Mouse (Mus musculus): ENCODE results near the gene Dab2ip. TPM values are rescaled to one million over a fixed set of nuclear protein-coding genes. Genes with fewer than 3 reads are reported as not detected.
A peak's percentile ranks its signal among the peaks of the same experiment; 100 is the strongest.

Dab2ip gene
- total RNA-seq (2021), result 100 to 1,000 TPM; 143 to 154 TPM

- intact Hi-C loops (cut with DNase I), result loop anchor here (1.0 to 5.0 kb wide), 5 partner anchors 53 to 369 kb away; no protein-coding TSS in a partner anchor
- DNase-seq (ENCODE audit: low spot score in 2 of 2), result peak; percentile 72 to 95
Measured at GRCm38 (mm10) chr2:35557911-35558825, at the start of gene Dab2ip. TSS of gene Dab2ip (plus strand) at chr2:35558266.

GRCm38 (mm10) chr2:35508597-35509342 lies 49.3 kb upstream of the Dab2ip start:
- intact Hi-C loops (cut with DNase I), result loop anchor here (5.0 to 10.0 kb wide), 4 partner anchors 111 to 304 kb away; partner anchors contain the start of genes 4930402F06Rik and Rab14
- DNase-seq (ENCODE audit: low spot score in 2 of 2), result peak; percentile 73 to 92

GRCm38 (mm10) chr2:35509343-35509667 lies 48.8 kb upstream of the Dab2ip start:
- DNase-seq (ENCODE audit: low spot score in 2 of 2), result no peak
- intact Hi-C loops (cut with DNase I), result loop anchor here (5.0 to 10.0 kb wide), 4 partner anchors 112 to 305 kb away; partner anchors contain the start of genes 4930402F06Rik and Rab14

- no peak for DNase-seq (ENCODE audit: low spot score in 2 of 2)
- intact Hi-C loops (cut with DNase I), result loop anchor here (5.0 to 10.0 kb wide), 4 partner anchors 113 to 305 kb away; partner anchors contain the start of genes 4930402F06Rik and Rab14
Measured at GRCm38 (mm10) chr2:35509888-35510287, 48.2 kb upstream of the Dab2ip start.

GRCm38 (mm10) chr2:35510920-35511319 lies 47.1 kb upstream of the Dab2ip start:
- intact Hi-C loops (cut with DNase I), result no loop called here
- no peak for DNase-seq (ENCODE audit: low spot score in 2 of 2)

- intact Hi-C loops (cut with DNase I), result no loop called here
- DNase-seq (ENCODE audit: low spot score in 2 of 2), result no peak
Measured at GRCm38 (mm10) chr2:35512226-35512625, 45.8 kb upstream of the Dab2ip start.

- intact Hi-C loops (cut with DNase I), result no loop called here
- no peak for DNase-seq (ENCODE audit: low spot score in 2 of 2)
Measured at GRCm38 (mm10) chr2:35514051-35514892, 43.8 kb upstream of the Dab2ip start.

- intact Hi-C loops (cut with DNase I), result no loop called here
- DNase-seq (ENCODE audit: low spot score in 2 of 2), result no peak
Measured at GRCm38 (mm10) chr2:35526612-35527242, 31.3 kb upstream of the Dab2ip start.

- intact Hi-C loops (cut with DNase I), result no loop called here
- no peak for DNase-seq (ENCODE audit: low spot score in 2 of 2)
Measured at GRCm38 (mm10) chr2:35529086-35529485, 29.0 kb upstream of the Dab2ip start.

GRCm38 (mm10) chr2:35529856-35530255 lies 28.2 kb upstream of the Dab2ip start:
- peak; percentile 30 to 82 for DNase-seq (ENCODE audit: low spot score in 2 of 2)
- intact Hi-C loops (cut with DNase I), result no loop called here

GRCm38 (mm10) chr2:35530732-35531131 lies 27.3 kb upstream of the Dab2ip start:
- intact Hi-C loops (cut with DNase I), result no loop called here

GRCm38 (mm10) chr2:35533646-35534045 lies 24.4 kb upstream of the Dab2ip start:
- no peak for DNase-seq (ENCODE audit: low spot score in 2 of 2)
- intact Hi-C loops (cut with DNase I), result no loop called here

More at GRCm38 (mm10) chr2:35530732-35531131, 27.3 kb upstream of the Dab2ip start:
- DNase-seq (ENCODE audit: low spot score in 2 of 2), result no peak

GRCm38 (mm10) chr2:35539276-35539972 lies 18.6 kb upstream of the Dab2ip start:
- DNase-seq (ENCODE audit: low spot score in 2 of 2), result peak; percentile 78 to 90
- intact Hi-C loops (cut with DNase I), result no loop called here

- intact Hi-C loops (cut with DNase I), result loop anchor here (5.0 to 10.0 kb wide), 2 partner anchors 82 to 674 kb away; no protein-coding TSS in a partner anchor
- DNase-seq (ENCODE audit: low spot score in 2 of 2), result no peak
Measured at GRCm38 (mm10) chr2:35540798-35541197, 17.3 kb upstream of the Dab2ip start.

- intact Hi-C loops (cut with DNase I), result loop anchor here (1.0 to 10.0 kb wide), 5 partner anchors 78 to 670 kb away; no protein-coding TSS in a partner anchor
- DNase-seq (ENCODE audit: low spot score in 2 of 2), result peak; percentile 57
Measured at GRCm38 (mm10) chr2:35544717-35545116, 13.3 kb upstream of the Dab2ip start.

- no peak for DNase-seq (ENCODE audit: low spot score in 2 of 2)
Measured at GRCm38 (mm10) chr2:35545125-35545590, 12.9 kb upstream of the Dab2ip start.

GRCm38 (mm10) chr2:35546462-35546861 lies 11.6 kb upstream of the Dab2ip start:
- intact Hi-C loops (cut with DNase I), result loop anchor here (10.0 kb wide), 1 partner anchor 668 kb away; no protein-coding TSS in a partner anchor

More at GRCm38 (mm10) chr2:35545125-35545590, 12.9 kb upstream of the Dab2ip start:
- intact Hi-C loops (cut with DNase I), result loop anchor here (2.0 to 10.0 kb wide), 3 partner anchors 104 to 670 kb away; no protein-coding TSS in a partner anchor

GRCm38 (mm10) chr2:35549191-35549590 lies 8.9 kb upstream of the Dab2ip start:
- intact Hi-C loops (cut with DNase I), result loop anchor here (10.0 kb wide), 1 partner anchor 666 kb away; no protein-coding TSS in a partner anchor
- DNase-seq (ENCODE audit: low spot score in 2 of 2), result no peak

More at GRCm38 (mm10) chr2:35546462-35546861, 11.6 kb upstream of the Dab2ip start:
- DNase-seq (ENCODE audit: low spot score in 2 of 2), result no peak

Measured in left cerebral cortex, postnatal 25 days (tissue).